Mouse (Mus musculus) liver, postnatal 0 days (tissue): ENCODE measurements around the gene Htr5a. TPM values are rescaled to one million over a fixed set of nuclear protein-coding genes. Genes with fewer than 3 reads are reported as not detected.

Source experiments
- ATAC-seq: fragments of 200-750 bp; cut with Nextera tagmentation; 2 replicates; pipeline ENCODE4 v1.8.0; 2017; ENCODE audit warnings: mild to moderate bottlenecking, moderate library complexity
- DNase-seq: peaks from one replicate; pipeline ENCODE4 v3.0.0-alpha.2; 2016
- H3K27ac ChIP-seq: fragments of 300-500 bp; sonication (generic); 2 replicates; pipeline ENCODE4 v1.5.1; 2014; ENCODE audit warnings: antibody characterized with exemption, moderate library complexity, mild to moderate bottlenecking, low read depth
- H3K27me3 ChIP-seq: fragments of 300-500 bp; sonication (generic); 2 replicates; pipeline ENCODE4 v1.6.1; 2014; ENCODE audit warnings: low read length, control low read depth, mixed read lengths; ENCODE audit not compliant: insufficient read depth
- H3K36me3 ChIP-seq: fragments of 300-500 bp; sonication (generic); replicated peaks from 2 replicates; pipeline ENCODE4 v1.6.1; 2014; ENCODE audit warnings: mild to moderate bottlenecking, control low read depth, low read length, moderate library complexity, mixed read lengths; ENCODE audit not compliant: insufficient read depth
- H3K4me1 ChIP-seq: fragments of 300-500 bp; sonication (generic); 2 replicates; pipeline ENCODE4 v1.6.1; 2014; ENCODE audit warnings: antibody characterized with exemption, mild to moderate bottlenecking, control low read depth; ENCODE audit not compliant: insufficient read depth
- H3K4me2 ChIP-seq: fragments of 300-500 bp; sonication (generic); 2 replicates; pipeline ENCODE4 v1.6.1; 2014; ENCODE audit warnings: low read depth, mild to moderate bottlenecking, low read length, moderate library complexity, mixed read lengths
- H3K4me3 ChIP-seq: fragments of 300-500 bp; sonication (generic); 2 replicates; pipeline ENCODE4 v1.5.1; 2014; ENCODE audit warnings: low read depth, low read length
- H3K9ac ChIP-seq: fragments of 300-500 bp; sonication (generic); replicated peaks from 2 replicates; pipeline ENCODE4 v1.6.1; 2014; ENCODE audit warnings: mild to moderate bottlenecking, moderate library complexity
- H3K9me3 ChIP-seq: fragments of 300-500 bp; sonication (generic); 2 replicates; pipeline ENCODE4 v1.6.1; 2016; ENCODE audit warnings: mild to moderate bottlenecking, control low read depth, low read length, mixed read lengths
- CTCF ChIP-seq: sonication (generic); IDR thresholded peaks from 2 replicates; pipeline ENCODE4 v1.5.1; 2016; ENCODE audit warnings: antibody characterized with exemption, low read depth
- EP300 ChIP-seq: IDR thresholded peaks from 2 replicates; pipeline ENCODE4 v1.6.1; 2016; ENCODE audit warnings: antibody characterized with exemption, low read depth, mild to moderate bottlenecking
- WGBS: fragments of 180-500 bp; shearing (Covaris S2); extraction: QIAGEN DNeasy Blood & Tissue Kit; methylation state at CpG from one replicate; pipeline ENCODE4 v1.1.7; 2014; ENCODE audit not compliant: insufficient replicate concordance; 5-methylcytosine and 5-hydroxymethylcytosine counted together
- polyA plus RNA-seq: library from polyadenylated mRNA; unstranded; fragments of >200 nt; fragmentation: Nextera tagmentation; extraction: Ambion mirVana; gene quantifications from 2 replicates; pipeline ENCODE4 v1.2.1, GENCODE M21; 2015

Htr5a gene
- polyA plus RNA-seq, 1 experiment from 2014 or later: not detected

GRCm38 (mm10) chr5:27855726-27856125 lies 13.8 kb downstream of the Htr5a start:
- no peaks in the 10 kb centered on the region for H3K27me3 ChIP-seq
- 73% methylated on average over 2 of the region's 2 CpGs for WGBS
- ATAC-seq (no peak), DNase-seq (no peak)
- no peaks in the 10 kb centered on the region for H3K36me3 ChIP-seq
- H3K9ac ChIP-seq: no peak overlapping the region
- H3K9me3 ChIP-seq: no peaks in the 10 kb centered on the region
- no peaks in the 10 kb centered on the region for H3K4me1 ChIP-seq
- H3K4me3 ChIP-seq: no peak overlapping the region
- no peak for TF ChIP-seq CTCF
- TF ChIP-seq EP300: no peak
- no peak overlapping the region for H3K27ac ChIP-seq
- H3K4me2 ChIP-seq: no peak overlapping the region

DNA sequence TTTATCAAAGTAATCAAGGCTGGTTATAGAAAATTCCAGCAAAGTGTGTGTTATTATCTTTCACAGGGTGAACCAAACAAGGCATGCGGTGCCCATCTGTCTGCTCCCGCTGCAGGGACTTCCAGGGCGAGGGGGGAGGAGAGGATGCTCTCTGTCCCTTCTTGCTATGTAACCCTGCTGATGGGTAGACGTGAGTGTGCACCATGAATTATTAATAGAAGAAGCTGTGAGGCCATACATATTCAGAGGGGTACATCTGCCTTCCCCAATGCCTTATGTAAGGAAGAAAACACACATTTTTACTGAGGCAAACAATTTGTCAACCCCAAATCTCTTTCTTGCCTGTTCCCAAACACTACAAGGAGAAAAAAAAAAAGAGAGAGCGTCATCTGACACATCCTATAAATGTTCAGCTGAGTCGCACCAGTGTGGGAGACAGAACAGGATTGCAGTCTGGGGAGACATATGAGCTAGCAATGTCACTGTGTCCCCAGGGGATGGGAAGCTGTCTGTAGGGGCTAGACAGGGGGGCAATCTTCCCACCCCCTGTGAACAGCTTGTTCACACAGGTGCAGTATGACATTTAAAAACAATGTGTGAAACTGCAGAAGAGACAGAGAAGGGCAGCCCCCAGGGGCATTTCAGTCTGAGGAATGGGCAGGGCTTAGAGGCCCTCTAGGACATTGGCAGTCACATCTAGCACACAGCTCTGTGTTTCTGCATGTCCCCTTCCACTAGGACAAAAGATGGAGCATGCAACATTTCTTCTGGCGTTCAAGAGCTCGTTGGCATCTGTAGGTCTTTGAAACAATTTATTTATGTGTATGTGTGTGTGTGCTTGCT lies 31.5 kb downstream of the Htr5a start:
- Histone ChIP-seq H3K27me3 (no peaks in the 10 kb centered on the region), H3K9ac (no peak overlapping the region), H3K27ac (no peak overlapping the region), H3K4me1 (no peaks in the 10 kb centered on the region), H3K4me2 (no peak overlapping the region), H3K36me3 (no peaks in the 10 kb centered on the region), H3K9me3 (no peaks in the 10 kb centered on the region), H3K4me3 (no peak overlapping the region)
- TF ChIP-seq CTCF (no peak), EP300 (no peak)
- no peak for ATAC-seq
- no peak for DNase-seq
- 62% methylated on average over 8 of the region's 8 CpGs for WGBS

DNA sequence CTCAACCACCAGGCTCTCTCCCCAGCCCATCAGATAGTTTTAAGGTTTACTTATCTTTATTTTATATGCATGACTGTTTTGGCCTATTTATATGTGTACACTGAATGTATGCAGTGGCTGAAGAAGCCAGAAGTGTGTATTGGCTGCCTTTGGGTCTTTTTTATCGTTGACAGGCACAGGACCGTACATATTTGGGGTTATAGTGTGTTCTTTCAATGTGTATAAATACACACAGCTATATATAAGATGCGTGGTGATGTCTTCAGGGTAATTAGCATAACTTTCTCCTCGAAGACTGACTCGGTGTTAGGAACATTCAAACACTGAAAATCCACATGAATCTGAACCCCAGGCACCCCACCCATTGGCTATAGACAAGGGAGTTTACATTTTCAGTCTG lies 32.3 kb downstream of the Htr5a start:
- no peaks in the 10 kb centered on the region for H3K9me3 ChIP-seq

GRCm38 (mm10) chr5:27875341-27876105 lies 33.6 kb downstream of the Htr5a start:
- 53% methylated on average over 4 of the region's 4 CpGs for WGBS
- H3K27me3 ChIP-seq: no peaks in the 10 kb centered on the region
- H3K9me3 ChIP-seq: no peaks in the 10 kb centered on the region
- no peaks in the 10 kb centered on the region for H3K36me3 ChIP-seq
- H3K27ac ChIP-seq: no peak overlapping the region
- TF ChIP-seq EP300 (no peak), CTCF (no peak)
- no peak overlapping the region for H3K4me3 ChIP-seq
- H3K9ac ChIP-seq: no peak overlapping the region
- H3K4me2 ChIP-seq: no peak overlapping the region
- no peaks in the 10 kb centered on the region for H3K4me1 ChIP-seq
- DNase-seq (no peak), ATAC-seq (no peak)

More for the DNA sequence above, 32.3 kb downstream of the Htr5a start:
- ATAC-seq (no peak), DNase-seq (no peak)
- Histone ChIP-seq H3K9ac (no peak overlapping the region), H3K27ac (no peak overlapping the region), H3K4me3 (no peak overlapping the region), H3K4me1 (no peaks in the 10 kb centered on the region), H3K4me2 (no peak overlapping the region), H3K36me3 (no peaks in the 10 kb centered on the region), H3K27me3 (no peaks in the 10 kb centered on the region)
- TF ChIP-seq CTCF (no peak), EP300 (no peak)
- 72% methylated on average over 5 of the region's 5 CpGs for WGBS

- ATAC-seq: no peak
- no peak overlapping the region for H3K27ac ChIP-seq
- no peak overlapping the region for H3K4me3 ChIP-seq
- no peak for DNase-seq
- WGBS: 77% methylated on average over 5 of the region's 5 CpGs
- H3K27me3 ChIP-seq: no peaks in the 10 kb centered on the region
- TF ChIP-seq EP300 (no peak), CTCF (no peak)
- H3K4me2 ChIP-seq: no peak overlapping the region
- H3K9me3 ChIP-seq: no peaks in the 10 kb centered on the region
- no peaks in the 10 kb centered on the region for H3K36me3 ChIP-seq
- no peaks in the 10 kb centered on the region for H3K4me1 ChIP-seq
- H3K9ac ChIP-seq: no peak overlapping the region
Observed at GRCm38 (mm10) chr5:27878356-27878755, 36.4 kb downstream of the Htr5a start.

- TF ChIP-seq EP300: no peak
- no peak for TF ChIP-seq CTCF
- no peak for ATAC-seq
- no peak for DNase-seq
- Histone ChIP-seq H3K27ac (no peak overlapping the region), H3K4me1 (no peaks in the 10 kb centered on the region), H3K36me3 (no peaks in the 10 kb centered on the region), H3K27me3 (no peaks in the 10 kb centered on the region), H3K9ac (no peak overlapping the region), H3K4me2 (no peak overlapping the region), H3K4me3 (no peak overlapping the region), H3K9me3 (no peaks in the 10 kb centered on the region)
- 70% methylated on average over 3 of the region's 3 CpGs for WGBS
Observed at GRCm38 (mm10) chr5:27879726-27880125, 37.8 kb downstream of the Htr5a start.
